Comparison of ENCODE assay signal across 11 mouse cellular contexts in the genomic region with DNA sequence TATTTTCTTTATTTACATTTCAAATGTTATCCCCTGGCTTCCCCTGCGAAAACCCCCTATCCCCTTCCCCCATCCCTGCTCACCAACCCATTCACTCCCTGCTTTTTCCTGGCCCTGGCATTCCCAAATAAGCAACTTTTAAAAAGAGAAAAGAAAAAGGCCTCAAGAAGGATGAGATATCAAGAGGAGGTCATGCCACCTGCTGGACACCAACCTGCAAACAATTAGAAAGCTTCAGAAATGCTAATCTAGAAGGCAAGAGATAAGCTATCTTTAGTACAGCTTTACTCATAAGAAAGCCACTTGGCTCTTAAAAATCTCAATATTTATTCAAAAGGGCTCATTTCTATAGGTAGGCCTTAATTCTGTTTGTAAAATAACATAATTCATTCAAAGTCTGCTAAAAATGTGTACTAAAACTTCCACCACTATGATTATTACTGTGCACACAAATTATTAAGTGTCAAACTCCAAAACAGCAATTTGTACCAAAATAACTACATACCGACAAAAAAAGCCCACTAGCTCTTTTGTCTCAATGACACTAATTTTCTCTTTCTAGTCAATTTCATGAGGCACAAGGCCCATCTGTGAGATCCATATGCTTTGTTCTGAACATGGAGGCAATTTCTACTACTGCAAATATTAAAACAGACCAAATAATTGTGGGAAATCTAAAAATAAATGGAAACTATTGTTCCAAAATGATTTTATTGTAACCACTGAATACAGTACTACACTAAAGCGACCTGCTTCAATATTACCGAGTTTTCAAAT. TPM values are rescaled to one million over a fixed set of nuclear protein-coding genes. Genes with fewer than 3 reads are reported as not detected.
DNase-seq lines count a peak whose midpoint lies in the region; ATAC-seq and TF ChIP-seq lines count a peak whose summit lies in the region.
"Had no signal": no experiment of that assay in that cellular context is flagged by ENCODE, and none has a peak within 500 bp of the region (broad histone marks: within the 10 kb centered on the region; RNA-seq: fewer than 3 reads in every experiment).

No protein-coding gene starts in this region.

- TF ChIP-seq EP300 in liver, postnatal 0 days (IDR thresholded peaks at IDR 0.05; ENCODE audit: low read depth), result no peak

- H3K4me2 ChIP-seq in liver, postnatal 0 days (ENCODE audit: low read depth, low read length), result no peak overlapping the region
- no peak overlapping the region for H3K4me2 ChIP-seq in liver, embryonic 11.5 days
- peak overlapping the region; percentile 65 for H3K4me2 ChIP-seq in hindbrain, embryonic 13.5 days

- no peak for ATAC-seq in liver, postnatal 0 days
- ATAC-seq in liver, embryonic 11.5 days (replicated peaks; ENCODE audit: low FRiP score), result no peak
- no peak for ATAC-seq in hindbrain, embryonic 13.5 days (ENCODE audit: low FRiP score)

- 0 out of 2 replicates have a peak, but pooled peaks cover 3% of the 10 kb centered on the region for H3K4me1 ChIP-seq in liver, postnatal 0 days (ENCODE audit: insufficient read depth)
- H3K4me1 ChIP-seq in liver, embryonic 11.5 days (replicated peaks; ENCODE audit: control insufficient read depth, insufficient read depth, low read length), result no peaks in the 10 kb centered on the region; the same call in 1 of the 2 replicates
- peaks cover 15% of the 10 kb centered on the region for H3K4me1 ChIP-seq in hindbrain, embryonic 13.5 days (replicated peaks)
- H3K4me1 ChIP-seq in small intestine, adult 2 months (ENCODE audit: control insufficient read depth, insufficient read depth, insufficient read length, low read length), result peaks cover 2% of the 10 kb centered on the region; the same call in 1 of the 2 replicates

- WGBS in liver, postnatal 0 days (ENCODE audit: insufficient replicate concordance), result 60% methylated on average over 4 of the region's 4 CpGs
- 55% methylated on average over 4 of the region's 4 CpGs for WGBS in liver, embryonic 11.5 days
- WGBS in hindbrain, embryonic 13.5 days, result 31% methylated on average over 4 of the region's 4 CpGs
- WGBS in small intestine, adult 2 months, result 68% methylated on average over 4 of the region's 4 CpGs

- TF ChIP-seq POLR2A in brain, embryonic 14.5 days (IDR thresholded peaks at IDR 0.05; ENCODE audit: borderline replicate concordance, extremely low read depth, insufficient read depth, insufficient read length, poor library complexity, severe bottlenecking), result no peak
- no peak for TF ChIP-seq POLR2A in small intestine, adult 2 months (IDR thresholded peaks at IDR 0.05; ENCODE audit: low read depth, low read length)

- no peak overlapping the region for H3K9ac ChIP-seq in liver, postnatal 0 days (replicated peaks)
- no peak overlapping the region for H3K9ac ChIP-seq in liver, embryonic 11.5 days (ENCODE audit: low read depth, low read length)
- no peak overlapping the region; the same call in 1 of the 2 replicates for H3K9ac ChIP-seq in hindbrain, embryonic 13.5 days
- H3K9ac ChIP-seq: heart, embryonic 13.5 days; kidney, embryonic 15.5 days had no signal

- H3K27me3 ChIP-seq in liver, postnatal 0 days (ENCODE audit: insufficient read depth, low read length), result no peaks in the 10 kb centered on the region
- H3K27me3 ChIP-seq in liver, embryonic 11.5 days (replicated peaks; ENCODE audit: control insufficient read depth, insufficient read depth, low read length), result peaks cover 3% of the 10 kb centered on the region
- 0 out of 2 replicates have a peak, but pooled peaks cover 5% of the 10 kb centered on the region for H3K27me3 ChIP-seq in hindbrain, embryonic 13.5 days
- H3K27me3 ChIP-seq in small intestine, adult 2 months (ENCODE audit: control insufficient read depth, insufficient read depth, low read length), result no peaks in the 10 kb centered on the region
- H3K27me3 ChIP-seq: heart, embryonic 13.5 days had no signal

- TF ChIP-seq CTCF in liver, postnatal 0 days (IDR thresholded peaks at IDR 0.05; ENCODE audit: low read depth), result peak; percentile 26
- TF ChIP-seq CTCF in brain, embryonic 14.5 days (IDR thresholded peaks at IDR 0.05; ENCODE audit: borderline replicate concordance, extremely low read depth, insufficient read depth, insufficient read length), result no peak
- TF ChIP-seq CTCF in small intestine, adult 2 months (IDR thresholded peaks at IDR 0.05; ENCODE audit: extremely low read depth, insufficient read length, insufficient replicate concordance, low read depth, low read length), result peak; percentile 31; the same call in 1 of the 2 replicates

- H3K4me3 ChIP-seq in liver, postnatal 0 days (ENCODE audit: low read depth, low read length), result no peak overlapping the region
- no peak overlapping the region for H3K4me3 ChIP-seq in liver, embryonic 11.5 days (ENCODE audit: low read depth, low read length)
- H3K4me3 ChIP-seq in hindbrain, embryonic 13.5 days, result peak overlapping the region; percentile 32
- no peak overlapping the region for H3K4me3 ChIP-seq in small intestine, adult 2 months (ENCODE audit: low read depth, low read length)
- H3K4me3 ChIP-seq: erythroblast, embryonic 14.5 days; kidney, embryonic 15.5 days had no signal

- no peak for DNase-seq in liver, postnatal 0 days
- no peak for DNase-seq in liver, embryonic 11.5 days (ENCODE audit: low spot score)
- peak; percentile 50 for DNase-seq in brain, embryonic 14.5 days (ENCODE audit: low read depth)
- no peak for DNase-seq in right cerebral cortex, postnatal 36 days (ENCODE audit: low spot score in 2 of 2)
- DNase-seq in adrenal gland, postnatal 25 days, result no peak
- DNase-seq: cerebellum, adult 2 months had no signal

- no peaks in the 10 kb centered on the region for H3K36me3 ChIP-seq in liver, postnatal 0 days (replicated peaks; ENCODE audit: insufficient read depth, low read length)
- no peaks in the 10 kb centered on the region for H3K36me3 ChIP-seq in liver, embryonic 11.5 days (ENCODE audit: control insufficient read depth, insufficient read depth, low read length)
- peaks cover 3% of the 10 kb centered on the region for H3K36me3 ChIP-seq in hindbrain, embryonic 13.5 days
- H3K36me3 ChIP-seq in small intestine, adult 2 months (ENCODE audit: control insufficient read depth, insufficient read depth, low read length), result no peaks in the 10 kb centered on the region
- H3K36me3 ChIP-seq: heart, embryonic 13.5 days; kidney, embryonic 15.5 days had no signal

- no peaks in the 10 kb centered on the region for H3K9me3 ChIP-seq in liver, postnatal 0 days (ENCODE audit: low read length)
- no peaks in the 10 kb centered on the region for H3K9me3 ChIP-seq in liver, embryonic 11.5 days (ENCODE audit: control insufficient read depth, low read length)
- H3K9me3 ChIP-seq in hindbrain, embryonic 13.5 days, result no peaks in the 10 kb centered on the region
- H3K9me3 ChIP-seq: heart, embryonic 13.5 days; kidney, embryonic 15.5 days had no signal

- no peak overlapping the region for H3K27ac ChIP-seq in liver, postnatal 0 days (ENCODE audit: low read depth)
- H3K27ac ChIP-seq in liver, embryonic 11.5 days (ENCODE audit: low read depth, low read length), result no peak overlapping the region
- no peak overlapping the region for H3K27ac ChIP-seq in hindbrain, embryonic 13.5 days
- no peak overlapping the region for H3K27ac ChIP-seq in small intestine, adult 2 months (ENCODE audit: insufficient read depth, low read depth, low read length)
- H3K27ac ChIP-seq: heart, embryonic 13.5 days; kidney, embryonic 15.5 days had no signal

RNA-seq across cellular contexts. Expression of a gene that starts 1.9 kb away (rescaled TPM):
- 1.1 and 1.9 TPM in 2 replicates for polyA plus RNA-seq in liver, postnatal 0 days (2015; fragmentation: Nextera tagmentation; extraction: Ambion mirVana)
- 2.5 and 2.8 TPM in 2 replicates for polyA plus RNA-seq in liver, embryonic 11.5 days (2014; fragmentation: Nextera tagmentation; extraction: Ambion mirVana)
- 19.5 and 24.4 TPM in 2 replicates for polyA plus RNA-seq in brain, embryonic 14.5 days (2012; rRNA removed)
- 25.3 and 25.8 TPM in 2 replicates for polyA plus RNA-seq in hindbrain, embryonic 13.5 days (2015; fragmentation: Nextera tagmentation; extraction: Ambion mirVana)
- 0.51 and 0.61 TPM in 2 replicates for polyA plus RNA-seq in small intestine, adult 2 months (2012; rRNA removed)
- 4.1 and 6.9 TPM in 2 replicates for total RNA-seq in adrenal gland, postnatal 25 days (2021)
- polyA plus RNA-seq: erythroblast, embryonic 14.5 days had no signal
